Mouse (Mus musculus) neutrophil, adult 59 days (primary cell): Measurements from ENCODE around the gene Slco2b1. TPM values are rescaled to one million over a fixed set of nuclear protein-coding genes. Genes with fewer than 3 reads are reported as not detected.

ENCODE experiments used
- total RNA-seq, 2 experiments: library from RNA; stranded (reverse); gene quantifications; 1 replicate in 1 of 2; 2 replicates in 1 of 2; pipeline ENCODE4 v1.2.4; 2023

Slco2b1 gene
- total RNA-seq: under 1 TPM; 0.22 to 0.31 TPM

GRCm38 (mm10) chr7:99711166-99711565, at the start of gene Slco2b1:
Gene Slco2b1 (minus strand): TSS chr7:99711340.

GRCm38 (mm10) chr7:99729973-99730372, 18.8 kb upstream of the Slco2b1 start, which contains the start of gene Olfr520:
Gene Olfr520 (plus strand): TSS chr7:99730273.

GRCm38 (mm10) chr7:99626376-99627270, 84.5 kb downstream of the Slco2b1 start, which contains the start of gene Tpbgl:
Gene Tpbgl (minus strand): TSS chr7:99627103.

Other genes with a start within 250 kb of the Slco2b1 start
- under 1 TPM; 0.44 to 0.76 TPM for gene Klhl35, start 245.3 kb downstream of the Slco2b1 start, total RNA-seq
- 100 to 1,000 TPM; 393 to 409 TPM for gene Rps3, start 227.6 kb downstream of the Slco2b1 start, total RNA-seq
- 100 to 1,000 TPM; 160 to 168 TPM for gene Arrb1, start 175.9 kb downstream of the Slco2b1 start, total RNA-seq
- not detected for gene Tpbgl, start 84.2 kb downstream of the Slco2b1 start, total RNA-seq
- gene Olfr520, start 18.9 kb upstream of the Slco2b1 start, total RNA-seq: not detected
- gene Olfr521, start 52.2 kb upstream of the Slco2b1 start, total RNA-seq: not detected
- gene Neu3, start 117.1 kb upstream of the Slco2b1 start, total RNA-seq: 1 to 10 TPM; 1.1 TPM
- not detected for gene Xrra1, start 147.8 kb upstream of the Slco2b1 start, total RNA-seq
- 10 to 100 TPM; 74.3 to 88.3 TPM for gene Spcs2, start 152.1 kb upstream of the Slco2b1 start, total RNA-seq